Mouse (Mus musculus) ES-Bruce4 (cell line): ENCODE data around the gene Fam243. TPM values are rescaled to one million over a fixed set of nuclear protein-coding genes. Genes with fewer than 3 reads are reported as not detected.

Experiments
- H3K27ac ChIP-seq: 2 replicates; pipeline ENCODE4 v1.5.1; 2012; ENCODE audit warnings: low read length, inconsistent platforms; ENCODE audit not compliant: insufficient read depth
- H3K27me3 ChIP-seq: 2 replicates; pipeline ENCODE4 v1.6.1; 2012; ENCODE audit warnings: mild to moderate bottlenecking, low read length, inconsistent platforms; ENCODE audit not compliant: control insufficient read depth, poor library complexity, insufficient read depth, severe bottlenecking
- H3K36me3 ChIP-seq: 2 replicates; pipeline ENCODE4 v1.6.1; 2012; ENCODE audit warnings: inconsistent platforms, mild to moderate bottlenecking, low read length, moderate library complexity; ENCODE audit not compliant: control insufficient read depth, poor library complexity, insufficient read depth, severe bottlenecking
- H3K4me1 ChIP-seq: one replicate; pipeline ENCODE4 v1.8.1; 2011; ENCODE audit warnings: low read length; ENCODE audit not compliant: control insufficient read depth, insufficient read depth
- H3K4me3 ChIP-seq: 2 replicates; pipeline ENCODE4 v1.5.1; 2011; ENCODE audit warnings: low read depth, mild to moderate bottlenecking, low read length
- H3K9ac ChIP-seq: 2 replicates; pipeline ENCODE4 v1.6.1; 2012; ENCODE audit warnings: low read depth, mild to moderate bottlenecking, inconsistent platforms; ENCODE audit not compliant: poor library complexity, severe bottlenecking
- H3K9me3 ChIP-seq: replicated peaks from 2 replicates; pipeline ENCODE4 v1.6.1; 2012; ENCODE audit warnings: mild to moderate bottlenecking, low read length, inconsistent platforms; ENCODE audit not compliant: control insufficient read depth, poor library complexity, insufficient read depth, severe bottlenecking
- CTCF ChIP-seq: IDR thresholded peaks from one replicate; pipeline ENCODE4 v1.8.1; 2011; ENCODE audit warnings: low read depth, low read length
- EP300 ChIP-seq: IDR thresholded peaks from 2 replicates; pipeline ENCODE4 v1.6.1; 2011; ENCODE audit warnings: low read depth, low read length; ENCODE audit not compliant: insufficient read depth
- POLR2A ChIP-seq: IDR thresholded peaks from one replicate; pipeline ENCODE4 v1.8.1; 2011; ENCODE audit warnings: low read length; ENCODE audit not compliant: insufficient read depth
- polyA plus RNA-seq: library from polyadenylated mRNA; stranded (reverse); fragments of >200 nt; gene quantifications from 2 replicates; pipeline ENCODE4 v1.2.4, GENCODE M21; 2011; ENCODE audit warnings: low read depth; ENCODE audit not compliant: missing spikeins, insufficient read depth, insufficient read length

Fam243 gene
- polyA plus RNA-seq, 1 experiment = not detected

GRCm38 (mm10) chr16:92313953-92314741 is 7.1 kb downstream of the Fam243 start:
- H3K27ac ChIP-seq = no peak overlapping the region
- H3K9me3 ChIP-seq = no peaks in the 10 kb centered on the region
- TF ChIP-seq POLR2A (no peak), CTCF (peak; percentile 77)

GRCm38 (mm10) chr16:92309126-92309525 is 12.1 kb downstream of the Fam243 start:
- Histone ChIP-seq H3K9ac (no peak overlapping the region), H3K4me3 (no peak overlapping the region), H3K4me1 (no peaks in the 10 kb centered on the region), H3K9me3 (no peaks in the 10 kb centered on the region), H3K36me3 (no peaks in the 10 kb centered on the region), H3K27ac (no peak overlapping the region), H3K27me3 (no peaks in the 10 kb centered on the region)
- TF ChIP-seq CTCF (no peak), EP300 (no peak), POLR2A (no peak)

More at GRCm38 (mm10) chr16:92313953-92314741, 7.1 kb downstream of the Fam243 start:
- Histone ChIP-seq H3K36me3 (no peaks in the 10 kb centered on the region), H3K27me3 (no peaks in the 10 kb centered on the region), H3K9ac (no peak overlapping the region), H3K4me1 (no peaks in the 10 kb centered on the region), H3K4me3 (no peak overlapping the region)

- H3K27me3 ChIP-seq = no peaks in the 10 kb centered on the region
- H3K4me1 ChIP-seq = no peaks in the 10 kb centered on the region
- no peak overlapping the region for H3K27ac ChIP-seq
- no peak overlapping the region for H3K9ac ChIP-seq
- no peaks in the 10 kb centered on the region for H3K36me3 ChIP-seq
- TF ChIP-seq CTCF (no peak), EP300 (no peak), POLR2A (no peak)
- H3K4me3 ChIP-seq = no peak overlapping the region
- no peaks in the 10 kb centered on the region for H3K9me3 ChIP-seq
These were observed 13.3 kb downstream of the Fam243 start for GRCm38 (mm10) chr16:92307947-92308346.

GRCm38 (mm10) chr16:92305519-92305918 is 15.7 kb downstream of the Fam243 start:
- no peak for TF ChIP-seq POLR2A
- no peak for TF ChIP-seq CTCF
- no peak for TF ChIP-seq EP300
- Histone ChIP-seq H3K9me3 (no peaks in the 10 kb centered on the region), H3K4me3 (no peak overlapping the region), H3K36me3 (no peaks in the 10 kb centered on the region), H3K27me3 (no peaks in the 10 kb centered on the region), H3K4me1 (peaks cover 3% of the 10 kb centered on the region), H3K27ac (no peak overlapping the region), H3K9ac (no peak overlapping the region)

GRCm38 (mm10) chr16:92302506-92302905 is 18.7 kb downstream of the Fam243 start:
- no peaks in the 10 kb centered on the region for H3K27me3 ChIP-seq
- H3K4me3 ChIP-seq = no peak overlapping the region
- H3K36me3 ChIP-seq = no peaks in the 10 kb centered on the region
- TF ChIP-seq EP300 (no peak), CTCF (no peak), POLR2A (no peak)
- H3K9ac ChIP-seq = no peak overlapping the region
- peaks cover 3% of the 10 kb centered on the region for H3K4me1 ChIP-seq
- H3K27ac ChIP-seq = no peak overlapping the region
- no peaks in the 10 kb centered on the region for H3K9me3 ChIP-seq

- Histone ChIP-seq H3K9me3 (no peaks in the 10 kb centered on the region), H3K9ac (no peak overlapping the region), H3K27ac (no peak overlapping the region), H3K27me3 (no peaks in the 10 kb centered on the region), H3K36me3 (no peaks in the 10 kb centered on the region), H3K4me3 (peak overlapping the region; percentile 87), H3K4me1 (peaks cover 3% of the 10 kb centered on the region)
- TF ChIP-seq CTCF = no peak
These were observed 19.3 kb downstream of the Fam243 start for GRCm38 (mm10) chr16:92301989-92302388.
